Mouse (Mus musculus) spleen, adult 2 months (tissue): Measurements from ENCODE around the gene Ntn1.

ENCODE experiments used
- CTCF ChIP-seq: fragments of 200-500 bp; IDR thresholded peaks from 2 replicates; pipeline ENCODE4 v1.5.1; 2011; ENCODE audit warnings: mild to moderate bottlenecking, inconsistent platforms; ENCODE audit not compliant: insufficient read depth, insufficient read length, insufficient replicate concordance; ENCODE audit errors: extremely low read depth
- POLR2A ChIP-seq: fragments of 200-500 bp; IDR thresholded peaks from 2 replicates; pipeline ENCODE4 v1.6.1; 2011; ENCODE audit warnings: low read depth, low read length, inconsistent platforms

DNA sequence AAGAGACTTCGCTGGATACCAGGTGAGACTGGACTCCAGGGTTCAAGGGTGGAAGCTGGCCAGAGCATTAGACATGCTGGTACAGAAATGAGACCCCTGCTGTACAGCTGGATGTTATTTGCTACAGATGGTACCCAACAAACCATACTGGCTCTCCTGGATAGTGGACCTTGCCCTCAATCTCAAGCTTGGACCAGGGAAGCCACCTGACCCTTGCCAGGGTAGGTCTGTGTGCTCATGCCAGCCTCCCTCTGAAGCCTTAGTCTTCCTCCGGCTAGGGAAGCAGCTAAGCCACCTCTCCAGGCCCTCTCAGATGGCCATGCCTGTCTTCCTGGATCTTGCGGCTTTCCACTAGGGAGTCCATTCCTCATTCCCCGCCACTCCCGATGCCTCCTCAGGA, 189.9 kb downstream of the Ntn1 start:
- TF ChIP-seq POLR2A (no peak), CTCF (no peak)
